Mouse (Mus musculus): ENCODE measurements around the gene Nxn.
A peak's percentile ranks its signal among the peaks of the same experiment; 100 is the strongest.

The Nxn gene

DNA sequence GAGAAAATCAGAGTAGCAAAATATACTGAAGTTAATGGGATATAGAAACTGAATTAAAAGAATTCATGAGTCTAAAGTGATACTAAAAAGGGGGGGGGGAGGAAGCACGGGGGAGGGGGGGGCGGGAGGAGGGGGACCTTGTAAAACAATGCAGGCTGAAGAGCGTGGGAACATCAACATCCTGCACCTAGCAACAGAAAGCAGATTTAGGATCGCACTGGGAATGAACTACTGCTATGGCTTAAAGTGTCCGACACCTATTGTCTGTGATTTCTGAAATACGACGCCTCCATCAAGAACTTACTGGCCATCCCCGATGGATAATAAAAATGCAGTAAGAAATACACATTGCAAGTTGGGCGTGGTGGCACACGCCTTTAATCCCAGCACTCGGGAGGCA, 95.6 kb downstream of the Nxn start:
- DNase-seq (ENCODE audit: low read depth, low spot score): no peak

DNA sequence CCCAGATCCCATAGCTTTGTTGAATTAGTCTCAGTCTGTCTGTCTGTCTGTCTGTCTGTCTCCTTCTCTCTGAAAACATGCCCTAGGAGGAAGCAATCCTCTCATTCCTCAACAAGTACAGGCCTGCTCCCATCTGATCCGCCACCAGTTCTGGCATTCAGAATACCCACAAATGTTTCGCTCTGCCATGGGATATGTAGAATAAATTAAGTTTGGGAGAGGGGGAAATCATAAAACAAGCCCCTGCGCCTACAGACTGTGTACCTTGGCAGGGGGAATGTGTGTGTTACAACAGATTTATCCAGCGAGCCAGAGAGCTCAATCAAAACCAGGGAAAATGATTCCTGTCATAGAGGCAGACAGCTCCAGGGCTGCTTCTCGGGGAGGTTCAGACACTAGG, 98.1 kb downstream of the Nxn start:
- DNase-seq (ENCODE audit: low read depth, low spot score): no peak

DNA sequence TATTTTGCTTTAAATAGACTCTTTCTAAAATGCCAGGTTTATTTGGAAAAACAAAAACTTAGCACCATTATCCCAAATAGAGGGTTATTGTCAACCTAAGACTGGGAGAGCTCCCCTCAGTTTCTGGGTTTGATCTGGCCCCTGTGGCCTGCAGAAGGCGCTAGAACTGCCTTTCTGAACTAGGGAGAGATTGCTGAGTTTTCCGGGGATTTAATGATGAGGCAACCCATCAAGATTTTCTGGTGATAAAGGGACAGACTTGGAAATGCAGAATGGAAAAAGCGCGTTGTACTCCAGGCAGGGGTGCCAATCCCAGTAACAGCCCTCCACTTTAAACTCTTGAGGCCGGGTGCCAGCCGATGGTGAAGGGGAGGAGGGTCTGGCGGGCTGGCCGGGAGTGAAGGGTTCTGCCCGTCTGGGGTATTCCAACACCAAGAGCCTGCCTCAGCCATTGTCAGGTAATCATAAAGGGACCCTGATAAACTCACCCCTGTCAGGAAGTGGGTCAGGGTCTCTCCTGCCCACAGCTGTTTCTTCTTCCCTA, 100.4 kb downstream of the Nxn start:
- no peak for DNase-seq (ENCODE audit: low read depth, low spot score)

DNA sequence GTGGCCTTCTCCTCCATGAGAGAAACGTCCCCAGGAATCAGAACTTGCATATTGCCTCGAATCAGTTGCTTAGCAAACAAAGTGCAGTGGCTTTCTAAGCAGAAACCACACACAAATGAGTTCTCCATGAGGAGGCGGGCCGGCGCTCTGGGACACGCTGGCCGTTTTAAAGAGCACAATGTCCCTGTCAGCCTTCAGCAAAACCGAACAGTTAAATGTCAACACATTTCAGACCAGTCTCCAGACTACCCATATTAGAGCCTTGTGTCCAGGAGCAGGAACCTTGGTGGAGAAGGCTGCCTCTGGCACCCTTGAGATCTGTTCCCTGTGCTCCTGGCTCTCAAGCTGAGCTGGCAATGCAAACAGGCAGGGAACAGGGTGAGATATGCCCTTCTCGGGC, 101.7 kb downstream of the Nxn start:
- no peak for DNase-seq (ENCODE audit: low read depth, low spot score)

DNA sequence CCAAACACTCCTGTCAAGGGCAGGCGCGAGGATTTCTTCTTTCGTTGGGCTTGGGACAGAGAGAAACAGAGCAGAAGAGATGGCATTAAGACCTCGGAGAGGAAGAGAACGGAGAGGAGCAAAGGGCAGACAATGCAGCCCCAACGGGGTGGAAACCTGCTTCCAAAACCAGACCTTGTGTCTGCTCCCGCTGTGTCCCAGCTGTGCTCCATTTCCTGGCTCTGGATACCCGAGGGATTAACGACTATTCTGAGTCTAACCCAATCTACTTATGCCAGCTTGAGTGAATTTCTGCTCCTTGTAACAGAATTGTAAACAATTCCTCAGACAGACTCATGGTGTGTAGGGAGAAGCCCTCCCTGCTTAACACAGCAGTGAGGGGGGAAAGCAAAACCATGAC, 104.1 kb downstream of the Nxn start:
- no peak for DNase-seq (ENCODE audit: low read depth, low spot score)

DNA sequence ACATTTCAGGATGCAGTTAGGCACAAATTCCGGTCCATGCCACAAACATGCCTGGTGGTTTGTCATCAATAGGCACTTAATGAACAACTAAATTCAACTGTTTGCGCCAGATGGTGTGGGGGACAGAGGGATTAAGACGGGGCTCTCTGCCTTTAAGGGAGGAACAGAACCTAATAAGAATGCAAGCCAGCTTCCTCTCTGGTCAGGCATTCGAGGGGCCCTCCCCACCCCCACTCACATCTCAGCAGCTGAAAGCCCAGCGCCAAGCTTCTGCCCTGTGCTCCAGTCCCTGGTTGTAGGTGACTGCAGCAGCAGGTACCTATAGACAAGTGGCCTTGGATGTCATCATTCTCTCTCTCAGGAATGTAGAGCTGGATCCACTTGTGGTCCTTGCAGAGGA, 104.9 kb downstream of the Nxn start:
- no peak for DNase-seq (ENCODE audit: low read depth, low spot score)

DNA sequence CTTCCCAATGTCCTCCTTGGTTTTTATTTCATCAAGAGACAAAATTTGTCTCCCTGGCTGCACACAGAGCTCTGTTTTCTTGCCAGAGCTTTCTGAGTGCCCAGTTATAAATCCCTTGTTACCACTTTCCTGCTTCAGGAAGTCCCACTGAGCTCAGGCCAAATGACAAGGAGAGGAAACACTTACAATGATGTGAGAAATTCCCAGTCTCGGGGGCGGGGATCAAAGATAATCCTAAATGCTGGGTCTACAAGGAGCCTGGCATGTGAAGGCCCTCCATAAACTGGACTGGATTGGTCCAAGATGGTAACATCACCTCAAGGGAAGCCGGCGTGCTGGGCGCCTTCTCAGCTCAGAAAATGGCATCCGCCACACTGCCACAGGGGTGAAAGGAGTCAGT, 106.1 kb downstream of the Nxn start:
- no peak for DNase-seq (ENCODE audit: low read depth, low spot score)

DNA sequence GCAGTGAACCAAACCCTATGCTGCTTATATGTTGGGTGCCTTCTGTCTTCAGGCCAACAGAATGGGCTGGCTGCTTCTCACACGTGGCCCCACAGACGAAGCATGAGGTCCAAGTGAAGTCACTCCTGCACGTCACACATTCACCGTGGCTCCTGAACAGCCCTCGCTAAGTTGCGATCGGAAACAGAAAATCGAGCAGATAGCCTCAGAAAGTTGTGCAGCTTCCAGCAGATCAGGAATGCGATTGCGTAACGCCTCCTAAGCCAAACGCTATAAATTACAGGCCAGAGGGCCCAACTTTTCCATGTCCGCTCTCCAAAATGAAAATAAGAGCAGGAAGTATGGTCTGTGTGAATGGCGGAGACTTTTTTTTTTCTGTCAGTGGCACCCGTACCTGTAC, 106.5 kb downstream of the Nxn start:
- no peak for DNase-seq (ENCODE audit: low read depth, low spot score)

DNA sequence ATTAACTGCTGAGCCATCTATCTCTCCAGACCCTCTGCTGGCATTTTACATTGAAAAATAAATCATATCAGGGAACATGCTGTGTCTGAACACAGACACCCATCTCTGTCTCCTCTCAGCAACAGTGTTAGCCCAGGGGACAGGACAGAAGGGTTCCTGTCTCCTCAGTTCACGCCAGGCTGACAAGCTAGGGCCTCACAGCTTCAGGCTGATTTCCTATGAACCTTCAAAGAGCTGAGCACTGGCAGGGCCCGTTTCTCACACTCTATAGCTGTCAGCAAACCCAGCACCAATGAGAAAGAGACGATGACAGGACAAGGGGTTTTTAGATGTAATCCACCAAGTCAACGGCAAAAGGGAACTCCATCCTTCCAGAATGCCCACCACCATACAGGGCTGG, 107.0 kb downstream of the Nxn start:
- DNase-seq (ENCODE audit: low read depth, low spot score): no peak

DNA sequence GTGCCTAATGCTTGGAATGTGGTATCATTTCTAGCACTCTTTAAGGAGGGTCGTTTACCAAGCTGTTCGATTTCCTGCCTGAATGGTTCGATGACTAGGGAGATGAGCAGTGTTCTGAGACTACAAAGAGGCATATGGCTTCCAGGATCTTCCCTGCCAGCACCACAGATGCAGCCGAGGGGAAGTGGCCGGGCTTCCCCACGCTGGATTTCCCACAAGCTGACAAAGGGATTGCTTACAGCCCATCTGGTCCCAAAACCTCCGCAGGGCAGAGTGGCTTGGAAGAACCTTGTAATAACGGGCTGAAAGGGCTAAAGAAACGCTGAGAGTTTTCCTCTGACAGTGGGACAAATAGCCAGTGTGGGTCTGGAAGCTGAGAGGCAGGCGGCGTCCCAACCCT, 108.6 kb downstream of the Nxn start:
- DNase-seq (ENCODE audit: low read depth, low spot score): peak; percentile 26

DNA sequence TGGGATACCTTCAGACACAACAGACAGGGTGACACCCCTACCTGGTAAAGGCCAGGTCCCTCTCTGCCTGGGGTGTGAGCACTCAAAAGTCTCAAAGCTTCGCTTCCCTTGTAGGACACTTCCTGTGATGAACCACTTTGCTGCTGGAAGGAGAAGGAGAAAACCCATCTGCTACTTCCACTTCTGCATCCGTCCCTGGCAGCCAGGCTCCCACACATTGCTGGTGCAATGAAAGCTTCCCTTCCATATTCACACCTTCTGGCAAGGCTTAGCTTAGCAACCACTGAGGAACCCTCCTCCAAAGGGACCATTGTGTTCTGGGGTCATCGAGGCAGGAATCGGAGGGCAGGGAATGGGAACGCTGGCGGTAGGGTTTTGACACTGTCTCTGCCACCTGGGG, 110.3 kb downstream of the Nxn start:
- DNase-seq (ENCODE audit: low read depth, low spot score): peak; percentile 48

DNA sequence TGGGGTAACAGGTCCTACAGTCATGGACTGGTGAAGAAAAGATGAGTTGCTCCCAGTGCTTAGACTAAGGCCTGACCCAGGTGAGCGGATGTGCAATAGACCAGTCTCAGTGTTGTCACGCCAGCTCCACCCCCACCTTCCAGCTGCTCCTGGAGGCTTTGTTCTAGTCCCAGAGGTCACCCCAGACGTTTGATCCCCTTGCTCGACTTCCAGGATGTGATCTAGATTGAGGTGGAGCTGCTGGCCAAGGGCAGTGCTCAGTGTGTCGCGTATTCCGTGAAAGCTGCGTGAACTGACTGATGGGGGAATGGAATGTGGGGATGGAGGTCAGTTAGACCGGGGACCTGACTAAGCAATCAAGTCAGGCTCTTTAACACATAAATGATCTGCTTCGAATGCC, 111.6 kb downstream of the Nxn start:
- DNase-seq (ENCODE audit: low read depth, low spot score): no peak

DNA sequence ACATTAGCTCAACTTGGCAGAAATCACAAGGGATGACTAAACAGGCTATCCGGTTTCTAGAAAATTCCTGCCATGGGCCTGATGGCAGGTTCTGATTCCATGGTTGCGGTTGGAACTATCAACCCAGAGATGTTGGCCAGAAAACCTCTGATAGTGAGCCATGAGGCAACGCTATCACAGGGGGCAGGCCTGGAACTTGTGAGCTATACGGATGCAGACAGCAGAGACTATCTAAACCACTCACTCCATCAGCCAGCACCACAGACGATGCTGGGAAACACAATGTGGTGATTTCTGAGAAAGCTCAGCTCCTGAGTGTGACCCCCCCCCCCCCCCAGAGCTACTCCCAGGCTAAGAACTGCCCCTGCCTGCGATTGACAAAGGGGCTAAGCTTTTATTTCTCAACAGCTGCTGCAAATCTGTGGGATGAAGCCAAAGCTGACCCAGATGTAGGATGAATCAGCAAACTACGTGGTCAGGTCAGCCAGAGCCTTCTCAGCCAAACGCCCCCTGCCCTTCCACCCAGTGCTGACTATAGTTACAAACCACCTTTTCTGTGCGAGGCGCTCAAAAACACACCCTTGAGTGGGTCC, 112.3 kb downstream of the Nxn start:
- DNase-seq (ENCODE audit: low read depth, low spot score): no peak

DNA sequence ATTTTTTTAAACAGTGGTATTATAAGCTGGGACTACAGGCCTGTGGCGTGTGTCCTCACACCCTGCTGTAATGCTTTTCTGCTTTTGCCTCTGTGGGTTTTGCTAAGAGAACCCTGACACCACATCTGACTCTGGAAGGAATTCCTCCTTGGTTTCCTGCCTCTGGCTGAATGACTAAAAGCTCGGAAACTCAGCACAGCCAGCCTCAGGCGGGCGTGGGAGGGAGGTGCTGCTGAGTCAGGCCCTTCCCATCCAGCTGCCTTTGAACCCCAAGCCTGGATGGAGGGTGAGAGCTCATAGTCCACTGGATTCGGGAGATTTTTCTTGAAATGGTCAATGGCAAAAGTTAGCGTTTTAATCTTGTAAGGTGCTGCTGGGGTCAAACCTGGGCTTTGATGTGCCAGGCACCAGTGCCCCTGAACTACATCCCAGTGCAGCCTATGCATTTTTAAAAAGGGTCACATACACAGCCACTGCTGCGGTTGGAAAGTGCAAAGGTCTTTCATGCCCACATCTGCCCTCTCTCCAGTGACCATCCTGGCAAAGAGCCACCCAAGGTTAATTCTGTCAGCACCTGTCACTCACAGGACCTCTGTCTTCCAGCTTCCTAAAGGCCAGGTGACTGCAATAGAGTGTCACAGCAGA, 113.4 kb downstream of the Nxn start:
- no peak for DNase-seq (ENCODE audit: low read depth, low spot score)

DNA sequence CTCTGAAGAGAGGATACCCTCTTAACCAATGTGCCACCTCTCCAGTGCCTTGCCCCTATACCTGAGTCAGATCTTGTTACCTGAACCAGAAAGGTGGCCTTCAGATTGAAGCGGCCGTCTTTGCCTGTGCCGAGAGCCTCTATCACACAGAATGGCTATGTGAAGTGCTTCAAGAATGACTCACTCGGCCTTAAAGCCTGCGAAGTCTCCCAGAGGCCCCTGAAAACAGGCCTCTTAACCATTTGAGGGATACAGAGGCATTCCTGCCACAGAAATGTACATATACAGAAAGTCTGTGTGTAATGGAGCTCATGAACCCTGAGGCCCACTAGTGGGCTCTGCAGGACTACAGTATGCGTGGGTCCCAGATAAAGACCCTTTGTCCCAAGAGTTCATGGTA, 115.1 kb downstream of the Nxn start:
- no peak for DNase-seq (ENCODE audit: low read depth, low spot score)

DNA sequence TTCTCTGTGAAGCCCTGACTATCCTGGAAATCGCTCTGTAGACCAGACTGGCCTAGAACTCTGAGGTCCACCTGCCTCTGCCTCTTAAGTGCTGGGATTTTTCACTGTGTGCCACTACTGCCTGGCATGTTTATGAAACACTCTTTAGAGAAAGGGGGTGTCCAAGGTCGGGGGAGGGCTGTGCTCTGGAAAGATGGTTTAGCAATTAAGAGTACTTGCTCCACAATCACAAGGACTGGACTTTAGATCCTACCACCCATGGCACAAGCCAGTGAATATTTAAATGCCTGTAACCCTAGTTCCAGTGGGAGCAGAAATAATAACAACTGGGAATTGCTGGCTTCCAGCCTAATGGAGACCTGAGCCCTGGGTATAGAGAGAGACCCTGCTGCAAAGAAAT, 119.0 kb downstream of the Nxn start:
- no peak for DNase-seq (ENCODE audit: low read depth, low spot score)

DNA sequence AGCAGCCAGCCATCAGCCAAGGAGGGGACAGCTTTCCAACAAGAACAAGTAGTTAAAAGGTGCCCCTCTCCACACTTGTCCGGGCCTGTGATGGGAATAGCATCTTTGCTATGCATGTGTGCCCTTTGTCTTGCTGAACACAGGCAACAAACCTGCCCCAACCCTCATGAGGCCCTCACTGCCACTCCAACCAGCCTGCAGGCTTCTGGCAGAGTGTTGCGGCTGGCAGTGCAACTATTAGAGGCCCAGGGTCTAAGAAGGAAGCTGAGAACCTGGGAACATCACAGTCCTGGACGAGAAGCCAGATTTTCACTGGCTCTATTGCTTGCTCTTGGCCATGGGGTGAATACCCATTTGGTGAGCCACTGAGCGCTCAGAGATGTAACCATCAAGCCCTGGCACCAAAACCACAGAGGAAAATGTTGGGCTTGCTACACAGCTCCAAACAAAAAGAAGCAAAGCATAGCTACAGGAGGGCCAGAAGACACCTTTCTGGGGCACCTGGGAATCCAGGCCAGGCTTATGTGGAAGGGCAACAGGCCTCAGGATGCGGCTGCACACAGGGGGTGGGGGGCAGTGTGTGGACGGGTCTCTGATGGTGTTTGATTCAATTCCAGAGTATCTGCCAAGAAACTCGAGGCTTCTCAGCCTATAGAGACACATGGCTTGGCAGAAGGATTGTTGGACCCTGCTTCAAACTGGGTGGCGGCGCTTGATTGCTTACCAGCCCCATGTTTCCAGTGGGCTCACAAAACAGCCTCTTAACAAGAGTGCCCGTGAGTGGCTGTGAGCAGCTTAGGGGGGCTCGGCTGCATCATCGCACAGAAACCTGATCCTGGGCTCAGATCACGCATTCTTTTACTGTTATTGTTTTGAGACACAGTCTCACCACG, 119.7 kb downstream of the Nxn start:
- DNase-seq (ENCODE audit: low read depth, low spot score): no peak

DNA sequence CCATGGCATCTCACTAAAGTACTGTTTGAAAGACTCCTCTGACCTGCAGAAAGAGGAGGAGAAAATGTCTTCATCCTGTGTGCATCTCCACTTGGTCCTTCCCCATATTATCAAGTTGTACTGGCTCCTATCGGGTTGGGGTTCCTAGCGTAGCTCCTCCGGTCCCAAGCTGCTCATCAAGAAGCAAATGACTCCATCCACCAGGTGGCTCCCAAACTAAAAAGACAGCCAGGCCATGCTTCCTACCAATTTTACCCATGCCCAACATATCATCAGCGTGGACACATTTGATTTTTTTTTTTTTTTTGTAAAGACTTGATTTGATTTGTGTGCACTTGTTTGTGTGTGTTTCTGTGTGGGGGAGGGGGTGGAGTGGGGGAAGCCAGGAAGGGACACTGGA, 126.5 kb downstream of the Nxn start:
- DNase-seq (ENCODE audit: low read depth, low spot score): no peak

DNA sequence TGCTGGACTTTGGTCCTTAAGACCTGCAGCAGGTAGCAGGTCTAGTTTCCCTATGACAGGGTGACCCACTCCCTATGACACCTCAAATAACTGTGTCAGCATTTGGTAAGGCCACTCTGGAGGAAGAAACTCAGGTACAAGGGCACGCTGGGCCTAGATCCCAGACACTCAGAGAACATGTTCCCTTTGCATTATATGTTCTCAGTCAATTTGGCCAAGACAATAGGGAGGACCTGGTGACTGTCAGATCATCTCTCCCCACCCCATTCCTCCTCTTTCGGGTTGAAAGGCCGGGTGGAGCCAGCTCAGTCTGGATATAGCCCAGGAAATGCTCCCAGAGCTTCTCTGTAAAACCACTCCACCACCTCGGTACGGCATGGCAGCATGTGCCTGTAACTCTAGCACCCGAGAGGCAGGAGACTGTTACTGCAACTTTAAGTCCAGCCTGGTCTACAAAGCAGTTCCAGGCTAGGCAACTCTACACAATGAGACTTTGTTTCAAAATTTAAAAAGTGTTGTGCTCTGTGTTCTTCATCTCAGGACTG, 130.3 kb downstream of the Nxn start:
- no peak for DNase-seq (ENCODE audit: low read depth, low spot score)

DNA sequence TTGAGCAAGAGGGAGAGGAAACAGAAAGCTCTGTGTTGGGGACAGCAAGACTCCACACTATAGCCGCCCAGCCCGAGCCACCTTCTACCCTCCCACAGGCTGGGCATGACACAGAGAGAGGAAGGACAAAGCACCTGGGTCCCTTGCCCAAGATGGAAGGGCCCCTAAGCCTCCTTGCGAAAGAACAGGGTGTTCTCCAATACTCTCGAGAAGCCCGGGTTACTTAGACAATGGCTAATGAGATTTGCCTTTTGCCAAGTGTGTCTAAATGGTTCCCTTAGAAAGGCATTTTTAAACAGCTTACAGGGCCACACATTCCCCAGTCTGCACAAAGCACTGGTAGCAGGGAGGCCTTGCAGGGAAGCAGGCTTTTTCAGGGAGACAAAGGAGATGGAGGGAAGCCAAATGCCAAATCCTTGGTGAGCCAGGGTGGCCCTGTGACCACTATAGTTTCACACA, 130.9 kb downstream of the Nxn start:
- no peak for DNase-seq (ENCODE audit: low read depth, low spot score)

DNA sequence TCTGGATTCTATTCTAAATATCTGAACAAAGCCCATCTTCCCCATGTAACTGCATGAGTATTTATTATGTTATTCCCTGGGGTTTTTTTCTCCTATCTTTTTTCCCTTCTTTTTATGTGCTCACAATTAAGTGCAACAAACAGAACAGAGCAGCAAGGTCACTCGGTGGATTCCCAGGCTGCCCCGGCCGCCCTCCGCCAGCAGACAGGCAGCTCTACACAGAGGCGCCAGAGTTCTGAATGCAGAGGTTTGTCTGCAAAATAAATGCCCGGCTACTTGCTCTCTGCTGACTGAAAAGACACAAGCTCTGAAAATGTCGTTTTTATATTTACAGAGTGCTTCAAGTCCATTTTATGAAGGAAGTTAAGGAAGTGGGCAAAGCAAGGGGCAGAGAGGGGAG, 131.4 kb downstream of the Nxn start:
- no peak for DNase-seq (ENCODE audit: low read depth, low spot score)

DNA sequence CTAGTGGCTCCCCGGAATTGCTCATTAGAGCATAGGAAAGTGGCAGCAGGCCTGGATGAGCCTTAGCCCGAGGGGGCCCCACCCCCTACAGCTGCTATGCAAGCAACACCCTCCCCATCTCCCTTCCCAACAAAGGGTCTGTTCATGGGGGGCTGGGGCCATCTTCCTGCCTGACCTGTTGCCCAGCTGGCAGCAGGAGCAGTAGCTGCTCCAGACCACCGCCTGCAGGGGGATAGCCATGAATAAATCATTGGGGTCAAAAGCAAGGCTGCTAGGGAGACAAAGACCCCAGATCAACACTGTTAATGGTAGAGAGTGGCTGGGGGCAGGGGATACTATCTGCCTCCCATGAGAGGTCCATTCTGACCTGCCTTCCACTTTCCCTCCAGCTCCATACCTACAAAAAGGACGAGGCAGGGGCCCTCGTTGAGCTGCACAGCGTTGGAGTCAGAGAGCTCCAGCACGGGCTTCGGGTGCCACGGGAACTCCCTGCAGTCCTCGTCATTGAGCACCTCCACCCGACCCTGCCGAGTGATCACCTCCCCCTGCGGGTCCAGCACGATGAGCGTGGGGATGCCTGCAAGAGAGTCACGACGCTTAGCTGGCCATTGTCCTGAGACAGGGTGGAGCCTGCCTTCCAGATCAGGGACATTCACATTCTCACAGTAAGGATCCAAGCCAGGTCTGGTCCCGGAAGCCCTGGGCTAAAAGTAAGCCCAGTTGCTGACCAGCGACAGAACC, 136.2 kb downstream of the Nxn start:
- DNase-seq (ENCODE audit: low read depth, low spot score): no peak
